Mouse (Mus musculus): ENCODE measurements around the gene Ryr2. TPM values are rescaled to one million over a fixed set of nuclear protein-coding genes. Genes with fewer than 3 reads are reported as not detected.

The Ryr2 gene
- total and polyA plus RNA-seq, 3 experiments = 0.11 to 0.13 TPM; not detected in 1

GRCm38 (mm10) chr13:12132160-12132710, 25.5 kb upstream of the Ryr2 start:
- no peak overlapping the region for H3K9ac ChIP-seq (ENCODE audit: insufficient read depth, low read depth)
- TF ChIP-seq ZC3H11A (IDR thresholded peaks at IDR 0.05; ENCODE audit: low read depth, low read length) = no peak
- TF ChIP-seq CHD1 (IDR thresholded peaks at IDR 0.05; ENCODE audit: low read depth, low read length) = no peak
- TF ChIP-seq TBP (conservative IDR thresholded peaks at IDR 0.05; ENCODE audit: low read depth, low read length) = no peak
- no peak for TF ChIP-seq MXI1 (IDR thresholded peaks at IDR 0.05; ENCODE audit: low read depth, low read length)
- no peak for TF ChIP-seq CTCF (conservative IDR thresholded peaks at IDR 0.05 in 1 of 2, IDR thresholded peaks at IDR 0.05 in 1 of 2; ENCODE audit: low read depth in 2 of 2, low read length in 2 of 2)
- no peak for TF ChIP-seq ZKSCAN1 (IDR thresholded peaks at IDR 0.05; ENCODE audit: borderline replicate concordance, low read depth, low read length)
- TF ChIP-seq MEF2A (IDR thresholded peaks at IDR 0.05; ENCODE audit: borderline replicate concordance, low read depth, low read length) = no peak
- TF ChIP-seq ZNF384 (IDR thresholded peaks at IDR 0.05; ENCODE audit: low read depth, low read length) = no peak
- no peak for TF ChIP-seq TCF12 (IDR thresholded peaks at IDR 0.05; ENCODE audit: low read depth, low read length)
- TF ChIP-seq E2F4 (IDR thresholded peaks at IDR 0.05; ENCODE audit: insufficient replicate concordance, low read depth, low read length) = no peak
- TF ChIP-seq USF2 (conservative IDR thresholded peaks at IDR 0.05; ENCODE audit: low read depth, low read length) = no peak
- no peak for TF ChIP-seq MYC (IDR thresholded peaks at IDR 0.05; ENCODE audit: low read depth, low read length)
- no peak for TF ChIP-seq MAFK (IDR thresholded peaks at IDR 0.05; ENCODE audit: insufficient replicate concordance, low read length)
- no peak for TF ChIP-seq SIN3A (IDR thresholded peaks at IDR 0.05; ENCODE audit: low read length)
- TF ChIP-seq PAX5 (IDR thresholded peaks at IDR 0.05; ENCODE audit: low read length) = no peak
- no peak for TF ChIP-seq MAZ (IDR thresholded peaks at IDR 0.05; ENCODE audit: low read depth, low read length)
- TF ChIP-seq UBTF (IDR thresholded peaks at IDR 0.05; ENCODE audit: low read depth, low read length) = no peak
- in situ Hi-C loops (cut with MboI; ENCODE audit: low pct_ligation_motif_present, low pct_unique_long_range_greater_than_20kb, low sequenced_read_pairs) (no loop called here), dilution Hi-C loops (cut with MboI; ENCODE audit: extremely low pct_ligation_motif_present, extremely low pct_unique_long_range_greater_than_20kb, low sequenced_read_pairs) (no loop called here)
- H3K36me3 ChIP-seq (replicated peaks in 1 of 2; ENCODE audit: control insufficient read depth in 1 of 2, insufficient read depth in 1 of 2, low read length in 1 of 2) = no peaks in the 10 kb centered on the region
- DNase-seq (ENCODE audit: extremely low read depth) = no peak
- H3K4me3 ChIP-seq (replicated peaks in 1 of 3; ENCODE audit: low read depth in 2 of 3, low read length in 2 of 3, poor library complexity in 1 of 3) = no peak overlapping the region
- H3K27ac ChIP-seq (ENCODE audit: insufficient read depth, low read depth) = no peak overlapping the region
- H3K79me2 ChIP-seq (replicated peaks; ENCODE audit: control insufficient read depth, extremely low read depth, insufficient read depth, poor library complexity, severe bottlenecking) = no peaks in the 10 kb centered on the region
- no peak overlapping the region for H3K4me2 ChIP-seq (ENCODE audit: insufficient read depth, low read depth, poor library complexity, severe bottlenecking)
- peaks cover 0 to 14% of the 10 kb centered on the region in 2 experiments; a peak in 2 of 4 replicates for H3K4me1 ChIP-seq (ENCODE audit: control insufficient read depth in 1 of 2, insufficient read depth in 2 of 2)
- no peaks in the 10 kb centered on the region for H3K27me3 ChIP-seq (replicated peaks)
- no peaks in the 10 kb centered on the region for H3K9me3 ChIP-seq (replicated peaks; ENCODE audit: low read length)

GRCm38 (mm10) chr13:12129121-12129520, 22.4 kb upstream of the Ryr2 start:
- peak; percentile 46 for DNase-seq (ENCODE audit: extremely low read depth)
- Histone ChIP-seq H3K27me3 (replicated peaks) (no peaks in the 10 kb centered on the region), H3K36me3 (replicated peaks in 1 of 2; ENCODE audit: control insufficient read depth in 1 of 2, insufficient read depth in 1 of 2, low read length in 1 of 2) (no peaks in the 10 kb centered on the region), H3K27ac (ENCODE audit: insufficient read depth, low read depth) (no peak overlapping the region), H3K79me2 (replicated peaks; ENCODE audit: control insufficient read depth, extremely low read depth, insufficient read depth, poor library complexity, severe bottlenecking) (no peaks in the 10 kb centered on the region), H3K4me2 (ENCODE audit: insufficient read depth, low read depth, poor library complexity, severe bottlenecking) (peak overlapping the region; percentile 50; the same call in 1 of the 2 replicates), H3K9me3 (replicated peaks; ENCODE audit: low read length) (no peaks in the 10 kb centered on the region), H3K4me3 (replicated peaks in 1 of 3; ENCODE audit: low read depth in 2 of 3, low read length in 2 of 3, poor library complexity in 1 of 3) (no peak overlapping the region), H3K4me1 (ENCODE audit: control insufficient read depth in 1 of 2, insufficient read depth in 2 of 2) (peaks cover 0 to 14% of the 10 kb centered on the region in 2 experiments; a peak in 2 of 4 replicates), H3K9ac (ENCODE audit: insufficient read depth, low read depth) (no peak overlapping the region)
- dilution Hi-C loops (cut with MboI; ENCODE audit: extremely low pct_ligation_motif_present, extremely low pct_unique_long_range_greater_than_20kb, low sequenced_read_pairs) = no loop called here
- in situ Hi-C loops (cut with MboI; ENCODE audit: low pct_ligation_motif_present, low pct_unique_long_range_greater_than_20kb, low sequenced_read_pairs) = no loop called here
- TF ChIP-seq BHLHE40 (IDR thresholded peaks at IDR 0.05; ENCODE audit: low read depth, low read length) (peak; percentile 38; the same call in 1 of the 2 replicates), IRF4 (IDR thresholded peaks at IDR 0.05; ENCODE audit: low read depth, low read length) (0 out of 2 replicates have a peak, but pooled peaks have one; percentile 28), NELFE (IDR thresholded peaks at IDR 0.05; ENCODE audit: low read depth, low read length) (no peak)

Measured in CH12.LX (cell line).